Mouse (Mus musculus): ENCODE results near the gene 4930578G10Rik.

GRCm38 (mm10) chr4:42880677-42880948 is 145.3 kb downstream of the 4930578G10Rik start:
- TF ChIP-seq POLR2A (IDR thresholded peaks at IDR 0.05; ENCODE audit: insufficient read depth, low read depth, low read length) (no peak), CTCF (IDR thresholded peaks at IDR 0.05; ENCODE audit: insufficient read depth, low read depth, low read length) (no peak)
